ENCODE assay signal across 19 mouse cellular contexts in the genomic region with DNA sequence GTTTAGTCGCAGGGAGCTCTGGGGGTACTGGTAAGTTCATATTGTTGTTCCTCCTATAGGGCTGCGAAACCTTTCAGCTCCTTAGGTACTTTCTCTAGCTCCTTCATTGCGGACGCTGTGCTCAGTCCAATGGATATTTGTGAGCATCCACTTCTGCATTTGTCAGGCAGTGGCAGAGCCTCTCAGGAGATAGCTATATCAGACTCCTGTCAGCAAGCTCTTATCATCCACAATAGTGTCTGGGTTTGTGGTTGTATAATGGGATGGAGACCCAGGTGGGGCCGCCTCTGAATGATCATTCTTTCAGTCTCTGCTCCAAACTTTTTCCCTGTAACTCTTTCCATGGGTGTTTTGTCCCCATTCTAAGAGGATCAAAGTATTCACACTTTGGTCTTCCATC.
DNase-seq lines count a peak whose midpoint lies in the region; TF ChIP-seq lines count a peak whose summit lies in the region.
"Had no signal": no experiment of that assay in that cellular context is flagged by ENCODE, and none has a peak within 500 bp of the region (broad histone marks: within the 10 kb centered on the region; RNA-seq: fewer than 3 reads in every experiment).

No protein-coding gene starts in this region.

- no peaks in the 10 kb centered on the region for H3K27me3 ChIP-seq in MEL (ENCODE audit: control insufficient read depth in 1 of 2, insufficient read depth in 2 of 2, low read length in 2 of 2)
- H3K27me3 ChIP-seq: CH12.LX, Patski had no signal

- DNase-seq in MEL (ENCODE audit: low read depth, low spot score) (peak; percentile 72), MEL-GATA-1-ER (ENCODE audit: extremely low read depth, low read depth) (peak; percentile 53)
- no peak for DNase-seq in heart, adult 8-10 months (ENCODE audit: low spot score)
- DNase-seq in embryo, embryonic 11 days = no peak
- DNase-seq: adrenal gland, adult 2 months; adrenal gland, adult 8-10 months; adrenal gland, postnatal 10 days; adrenal gland, postnatal 14 days; adrenal gland, postnatal 25 days; adrenal gland, postnatal 36 days; B cell, adult 2 months; cerebellum, adult 11 months; cerebellum, adult 11-12 months; cerebellum, adult 18-20 months; cerebellum, adult 2 months; cerebellum, adult 8-10 months had no signal

- H3K9ac ChIP-seq in MEL (ENCODE audit: control insufficient read depth, low read depth, low read length, poor library complexity, severe bottlenecking) = no peak overlapping the region

- H3K27ac ChIP-seq in MEL (ENCODE audit: control insufficient read depth, low read depth, low read length) = peak overlapping the region; percentile 23

- H3K9me3 ChIP-seq in MEL (replicated peaks; ENCODE audit: insufficient read depth, low read length) = no peaks in the 10 kb centered on the region
- H3K9me3 ChIP-seq: G1E had no signal

- TF ChIP-seq CTCF in MEL (IDR thresholded peaks at IDR 0.05 in 2 of 3, conservative IDR thresholded peaks at IDR 0.05 in 1 of 3; ENCODE audit: control insufficient read depth in 1 of 3, insufficient read depth in 1 of 3, low read depth in 2 of 3, low read length in 3 of 3, poor library complexity in 1 of 3, severe bottlenecking in 1 of 3) = no peak

- H3K36me3 ChIP-seq in MEL (ENCODE audit: control insufficient read depth in 1 of 2, insufficient read depth in 2 of 2, low read length in 2 of 2) = peaks cover 0 to 7% of the 10 kb centered on the region in 2 experiments; a peak in 2 of 4 replicates
- H3K36me3 ChIP-seq: G1E had no signal

- peaks cover 4 to 5% of the 10 kb centered on the region in 2 experiments; a peak in 1 of 4 replicates for H3K4me1 ChIP-seq in MEL (ENCODE audit: control insufficient read depth in 1 of 2, insufficient read depth in 2 of 2, low read length in 2 of 2)

- H3K79me2 ChIP-seq in MEL (ENCODE audit: control insufficient read depth, insufficient read depth, low read length, poor library complexity) = no peaks in the 10 kb centered on the region

- TF ChIP-seq POLR2A in MEL (IDR thresholded peaks at IDR 0.05; ENCODE audit: control insufficient read depth in 1 of 2, insufficient read depth in 1 of 2, low read depth in 1 of 2, low read length in 2 of 2, poor library complexity in 1 of 2) = no peak

- no peak for TF ChIP-seq RAD21 in MEL (IDR thresholded peaks at IDR 0.05; ENCODE audit: low read depth, low read length)

- TF ChIP-seq EP300 in MEL (IDR thresholded peaks at IDR 0.05; ENCODE audit: low read depth in 1 of 2, low read length in 2 of 2) = peak; percentile 87 to 94

- H3K4me3 ChIP-seq in MEL (ENCODE audit: control insufficient read depth in 1 of 2, insufficient read depth in 1 of 2, low read depth in 2 of 2, low read length in 2 of 2) = peak overlapping the region in 1 of 2 experiments; percentile 48; a peak in 2 of 4 replicates

TF ChIP-seq in MEL, 35 proteins besides CTCF, POLR2A, EP300 and RAD21:
- TF ChIP-seq ZC3H11A (IDR thresholded peaks at IDR 0.05; ENCODE audit: low read depth, low read length) (no peak), TCF12 (IDR thresholded peaks at IDR 0.05; ENCODE audit: low read depth, low read length) (peak; percentile 96), MAZ (IDR thresholded peaks at IDR 0.05; ENCODE audit: low read depth, low read length) (peak; percentile 57; the same call in 1 of the 2 replicates), SIN3A (IDR thresholded peaks at IDR 0.05; ENCODE audit: low read length) (peak; percentile 26; the same call in 1 of the 2 replicates), TBP (IDR thresholded peaks at IDR 0.05; ENCODE audit: low read depth, low read length) (no peak), USF2 (IDR thresholded peaks at IDR 0.05; ENCODE audit: borderline replicate concordance in 1 of 2, insufficient read depth in 1 of 2, low read depth in 1 of 2, low read length in 2 of 2) (no peak), MAFK (IDR thresholded peaks at IDR 0.05; ENCODE audit: borderline replicate concordance, low read depth, low read length) (peak; percentile 68; the same call in 1 of the 2 replicates), BHLHE40 (IDR thresholded peaks at IDR 0.05; ENCODE audit: borderline replicate concordance, low read depth, low read length) (0 out of 2 replicates have a peak, but pooled peaks have one; percentile 32), CHD2 (IDR thresholded peaks at IDR 0.05; ENCODE audit: low read length) (peak; percentile 20; the same call in 1 of the 2 replicates), RCOR1 (IDR thresholded peaks at IDR 0.05; ENCODE audit: low read depth, low read length) (peak; percentile 86), TAL1 (IDR thresholded peaks at IDR 0.05; ENCODE audit: low read length) (peak; percentile 58), GABPA (IDR thresholded peaks at IDR 0.05; ENCODE audit: low read depth, low read length) (no peak), GATA1 (IDR thresholded peaks at IDR 0.05; ENCODE audit: low read depth, low read length) (peak; percentile 91), ETS1 (IDR thresholded peaks at IDR 0.05; ENCODE audit: low read depth, low read length) (peak; percentile 68), ZNF384 (IDR thresholded peaks at IDR 0.05; ENCODE audit: low read depth, low read length) (peak; percentile 25; the same call in 1 of the 2 replicates)

Comparison
In these comparisons a context has a peak if more than half of its experiments do, and no peak if none do; other contexts are left out.
1. DNase-seq: peak in MEL (single experiment) and MEL-GATA-1-ER (single experiment); none in heart, adult 8-10 months (single experiment) and embryo, embryonic 11 days (single experiment).